Mouse (Mus musculus) G1E (cell line): ENCODE measurements around the gene Col5a3.

Experiments
- CTCF ChIP-seq: IDR thresholded peaks from 2 replicates; pipeline ENCODE4 v1.5.1; 2012; ENCODE audit warnings: low read depth, low read length, inconsistent platforms, mixed read lengths
- POLR2AphosphoS5 ChIP-seq: IDR thresholded peaks from 2 replicates; pipeline ENCODE4 v1.6.1; 2012; ENCODE audit warnings: low read depth, low read length, inconsistent platforms; ENCODE audit not compliant: insufficient replicate concordance
- TAL1 ChIP-seq: conservative IDR thresholded peaks from 2 replicates; pipeline ENCODE4 v1.6.1; 2012; ENCODE audit warnings: low read depth, low read length, inconsistent platforms, mixed read lengths

- TF ChIP-seq CTCF: no peak
- TF ChIP-seq TAL1: no peak
- TF ChIP-seq POLR2AphosphoS5: no peak
Observed at GRCm38 (mm10) chr9:20727601-20728113, 87.2 kb downstream of the Col5a3 start.
